Mouse (Mus musculus): ENCODE results near the gene Ndfip2. TPM values are rescaled to one million over a fixed set of nuclear protein-coding genes. Genes with fewer than 3 reads are reported as not detected.

The Ndfip2 gene
- 66.0 and 67.7 TPM in 2 replicates for total RNA-seq (2014; rRNA removed; ENCODE audit: low replicate concordance)
- 39.2 and 39.8 TPM in 2 replicates for polyA plus RNA-seq (2015; fragmentation: Nextera tagmentation; extraction: Ambion mirVana)

- Histone ChIP-seq H3K9me3 (replicated peaks; ENCODE audit: control insufficient read depth, low read length) (no peaks in the 10 kb centered on the region), H3K36me3 (replicated peaks; ENCODE audit: control insufficient read depth, insufficient read depth, low read length) (no peaks in the 10 kb centered on the region), H3K4me3 (ENCODE audit: low read depth, low read length) (peak within 1 kb of the TSS; percentile 91), H3K27me3 (ENCODE audit: control insufficient read depth, insufficient read depth, low read length) (no peaks in the 10 kb centered on the region), H3K27ac (ENCODE audit: low read depth) (peak within 1 kb of the TSS; percentile 95), H3K4me1 (ENCODE audit: control insufficient read depth, insufficient read depth) (peaks cover 5% of the 10 kb centered on the region; the same call in 1 of the 2 replicates), H3K4me2 (ENCODE audit: low read depth, low read length) (peak within 1 kb of the TSS; percentile 65), H3K9ac (replicated peaks; ENCODE audit: low read depth, low read length) (peak within 1 kb of the TSS; percentile 97)
- ATAC-seq (ENCODE audit: insufficient read depth, low read depth) = peak; percentile 97
- DNase-seq (ENCODE audit: low spot score) = peak; percentile 85
- TF ChIP-seq EP300 (IDR thresholded peaks at IDR 0.05; ENCODE audit: low read depth) = no peak
- no peak for TF ChIP-seq CTCF (IDR thresholded peaks at IDR 0.05; ENCODE audit: low read depth)
- under 1% methylated on average over 62 of the region's 70 CpGs for WGBS
Observed at GRCm38 (mm10) chr14:105258379-105259034, at the start of gene Ndfip2. Gene Ndfip2, plus strand, starts transcription at chr14:105258573.

GRCm38 (mm10) chr14:105219525-105220376, 38.6 kb upstream of the Ndfip2 start:
- H3K27ac ChIP-seq (ENCODE audit: low read depth) = no peak overlapping the region
- TF ChIP-seq EP300 (IDR thresholded peaks at IDR 0.05; ENCODE audit: low read depth) (no peak), CTCF (IDR thresholded peaks at IDR 0.05; ENCODE audit: low read depth) (no peak)
- H3K9ac ChIP-seq (replicated peaks; ENCODE audit: low read depth, low read length) = no peak overlapping the region
- no peaks in the 10 kb centered on the region for H3K27me3 ChIP-seq (ENCODE audit: control insufficient read depth, insufficient read depth, low read length)
- ATAC-seq (ENCODE audit: insufficient read depth, low read depth) (no peak), DNase-seq (ENCODE audit: low spot score) (peak; percentile 19)
- H3K36me3 ChIP-seq (replicated peaks; ENCODE audit: control insufficient read depth, insufficient read depth, low read length) = no peaks in the 10 kb centered on the region
- 53% methylated on average over 9 of the region's 9 CpGs for WGBS
- H3K4me3 ChIP-seq (ENCODE audit: low read depth, low read length) = no peak overlapping the region
- H3K4me1 ChIP-seq (ENCODE audit: control insufficient read depth, insufficient read depth) = no peaks in the 10 kb centered on the region
- H3K4me2 ChIP-seq (ENCODE audit: low read depth, low read length) = no peak overlapping the region
- H3K9me3 ChIP-seq (replicated peaks; ENCODE audit: control insufficient read depth, low read length) = no peaks in the 10 kb centered on the region

- no peak overlapping the region for H3K4me3 ChIP-seq (ENCODE audit: low read depth, low read length)
- no peak overlapping the region for H3K4me2 ChIP-seq (ENCODE audit: low read depth, low read length)
- no peak for ATAC-seq (ENCODE audit: insufficient read depth, low read depth)
- H3K27me3 ChIP-seq (ENCODE audit: control insufficient read depth, insufficient read depth, low read length) = no peaks in the 10 kb centered on the region
- no peaks in the 10 kb centered on the region for H3K4me1 ChIP-seq (ENCODE audit: control insufficient read depth, insufficient read depth)
- no peaks in the 10 kb centered on the region for H3K36me3 ChIP-seq (replicated peaks; ENCODE audit: control insufficient read depth, insufficient read depth, low read length)
- no peak overlapping the region for H3K27ac ChIP-seq (ENCODE audit: low read depth)
- no peaks in the 10 kb centered on the region for H3K9me3 ChIP-seq (replicated peaks; ENCODE audit: control insufficient read depth, low read length)
- WGBS = 73% methylated on average over 4 of the region's 4 CpGs
- no peak for TF ChIP-seq CTCF (IDR thresholded peaks at IDR 0.05; ENCODE audit: low read depth)
- no peak for TF ChIP-seq EP300 (IDR thresholded peaks at IDR 0.05; ENCODE audit: low read depth)
- H3K9ac ChIP-seq (replicated peaks; ENCODE audit: low read depth, low read length) = no peak overlapping the region
- no peak for DNase-seq (ENCODE audit: low spot score)
Observed at GRCm38 (mm10) chr14:105222240-105222639, 36.1 kb upstream of the Ndfip2 start.

GRCm38 (mm10) chr14:105225790-105226189, 32.6 kb upstream of the Ndfip2 start:
- ATAC-seq (ENCODE audit: insufficient read depth, low read depth) = no peak
- 86% methylated on average over 4 of the region's 4 CpGs for WGBS
- H3K4me1 ChIP-seq (ENCODE audit: control insufficient read depth, insufficient read depth) = no peaks in the 10 kb centered on the region
- H3K9me3 ChIP-seq (replicated peaks; ENCODE audit: control insufficient read depth, low read length) = no peaks in the 10 kb centered on the region
- H3K36me3 ChIP-seq (replicated peaks; ENCODE audit: control insufficient read depth, insufficient read depth, low read length) = no peaks in the 10 kb centered on the region
- no peak overlapping the region for H3K4me3 ChIP-seq (ENCODE audit: low read depth, low read length)
- no peak overlapping the region for H3K9ac ChIP-seq (replicated peaks; ENCODE audit: low read depth, low read length)
- TF ChIP-seq CTCF (IDR thresholded peaks at IDR 0.05; ENCODE audit: low read depth) (no peak), EP300 (IDR thresholded peaks at IDR 0.05; ENCODE audit: low read depth) (no peak)
- no peak overlapping the region for H3K27ac ChIP-seq (ENCODE audit: low read depth)
- no peaks in the 10 kb centered on the region for H3K27me3 ChIP-seq (ENCODE audit: control insufficient read depth, insufficient read depth, low read length)
- H3K4me2 ChIP-seq (ENCODE audit: low read depth, low read length) = no peak overlapping the region
- DNase-seq (ENCODE audit: low spot score) = no peak

GRCm38 (mm10) chr14:105232421-105232820, 26.0 kb upstream of the Ndfip2 start:
- 32% methylated on average over 6 of the region's 6 CpGs for WGBS
- no peaks in the 10 kb centered on the region for H3K4me1 ChIP-seq (ENCODE audit: control insufficient read depth, insufficient read depth)
- no peak overlapping the region for H3K4me2 ChIP-seq (ENCODE audit: low read depth, low read length)
- H3K27me3 ChIP-seq (ENCODE audit: control insufficient read depth, insufficient read depth, low read length) = no peaks in the 10 kb centered on the region
- DNase-seq (ENCODE audit: low spot score) (peak; percentile 12), ATAC-seq (ENCODE audit: insufficient read depth, low read depth) (no peak)
- H3K9ac ChIP-seq (replicated peaks; ENCODE audit: low read depth, low read length) = no peak overlapping the region
- no peak overlapping the region for H3K4me3 ChIP-seq (ENCODE audit: low read depth, low read length)
- TF ChIP-seq EP300 (IDR thresholded peaks at IDR 0.05; ENCODE audit: low read depth) (no peak), CTCF (IDR thresholded peaks at IDR 0.05; ENCODE audit: low read depth) (peak; percentile 53)
- no peaks in the 10 kb centered on the region for H3K36me3 ChIP-seq (replicated peaks; ENCODE audit: control insufficient read depth, insufficient read depth, low read length)
- no peaks in the 10 kb centered on the region for H3K9me3 ChIP-seq (replicated peaks; ENCODE audit: control insufficient read depth, low read length)
- no peak overlapping the region for H3K27ac ChIP-seq (ENCODE audit: low read depth)

Data from heart, postnatal 0 days (tissue).